Mouse (Mus musculus) embryo, embryonic 11 days (tissue): Measurements from ENCODE around the gene Abcc6.

ENCODE experiments used
- DNase-seq: peaks from one replicate; pipeline ENCODE4 v3.0.0-alpha.2; 2015

The Abcc6 gene

DNA sequence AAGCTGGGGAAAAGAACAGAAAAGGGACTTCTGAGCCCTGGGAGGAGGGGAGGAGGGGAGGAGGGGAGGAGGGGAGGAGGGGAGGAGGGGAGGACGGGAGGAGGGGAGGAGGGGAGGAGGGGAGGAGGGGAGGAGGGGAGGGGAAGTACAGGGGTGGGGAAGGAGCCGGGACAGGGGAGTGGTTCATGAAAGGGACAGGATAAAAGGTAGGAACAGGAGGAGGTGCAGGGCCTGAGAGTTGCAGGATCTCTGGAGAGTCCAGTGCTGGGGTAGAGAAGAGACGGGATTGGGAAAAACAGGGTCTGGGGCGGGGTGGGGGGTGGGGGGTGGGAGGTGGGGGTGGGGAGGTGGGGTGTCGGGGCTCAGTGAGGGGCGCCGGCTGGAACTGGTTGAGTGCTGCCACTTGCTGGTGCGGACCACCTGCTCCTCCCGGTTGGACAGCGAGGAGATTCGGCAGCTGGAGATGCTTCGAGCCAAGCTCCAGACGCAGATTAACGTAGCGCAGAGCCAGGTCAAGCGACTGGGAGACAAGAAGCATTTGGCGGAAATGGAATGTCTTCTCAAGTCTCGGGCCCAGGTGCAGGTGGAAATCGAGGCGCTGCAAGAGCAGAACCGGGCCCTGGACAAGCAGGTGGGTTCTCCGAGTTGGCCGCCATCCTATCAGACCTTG, 101.3 kb downstream of the Abcc6 start:
- DNase-seq, result no peak

DNA sequence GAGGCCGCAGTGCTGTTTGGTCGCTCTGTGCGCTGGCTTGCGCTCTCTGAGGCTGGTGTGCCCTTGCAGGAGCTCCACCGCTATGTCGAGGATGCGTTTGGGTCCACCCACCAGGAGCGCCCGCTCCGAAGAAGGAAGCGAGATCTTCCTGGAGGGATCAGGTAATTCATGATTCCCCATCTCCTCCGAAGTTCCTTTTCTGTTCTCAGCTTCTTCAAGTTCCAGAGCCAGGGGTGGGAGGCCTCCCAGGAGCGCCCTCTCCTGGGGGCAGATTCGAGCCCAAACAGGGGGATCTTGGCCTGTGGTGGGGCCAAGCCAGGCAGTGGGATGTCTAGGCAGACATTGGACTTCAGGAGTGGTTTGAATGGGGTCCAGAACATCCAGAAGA, 105.7 kb downstream of the Abcc6 start:
- DNase-seq, result peak; percentile 45

DNA sequence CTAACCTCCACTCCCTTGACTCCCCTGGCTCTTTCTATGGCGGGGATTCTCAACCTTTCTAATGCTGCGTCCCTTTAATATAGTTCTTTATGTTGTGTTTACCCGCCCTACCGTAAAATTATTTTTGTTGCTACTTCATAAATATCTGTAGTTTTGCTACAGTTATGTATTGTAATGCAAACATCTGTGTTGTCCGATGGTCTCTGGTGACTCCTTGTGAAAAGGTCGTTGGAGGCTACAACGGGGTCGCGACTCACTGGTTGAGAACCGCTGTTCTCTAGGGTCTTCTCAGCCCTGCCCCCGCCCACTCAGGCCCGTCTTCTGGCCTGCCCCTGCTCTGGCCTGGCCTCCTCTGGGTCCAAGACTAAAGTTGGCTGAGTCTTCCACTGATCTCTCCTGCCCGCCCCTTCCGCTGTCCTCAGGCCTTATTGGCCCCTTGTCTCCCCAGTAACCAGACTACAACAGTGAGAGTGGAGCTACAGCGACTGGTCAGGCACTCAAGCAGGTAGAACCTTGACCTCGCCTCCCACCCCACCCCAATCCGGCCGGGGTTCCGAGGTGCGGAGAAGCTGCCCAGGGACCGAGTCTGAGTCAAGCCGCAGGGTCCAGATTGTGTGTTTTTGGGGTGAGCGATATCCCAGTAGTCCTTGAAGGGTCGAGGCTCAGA, 106.2 kb downstream of the Abcc6 start, which contains the start of gene Ccdc114:
Gene Ccdc114 (plus strand): TSS at position 311 of the 667 bp plus-strand sequence.
- peak; percentile 68 for DNase-seq

- peak; percentile 97 for DNase-seq
Measured at GRCm38 (mm10) chr7:45922928-45923761, 107.0 kb downstream of the Abcc6 start.

DNA sequence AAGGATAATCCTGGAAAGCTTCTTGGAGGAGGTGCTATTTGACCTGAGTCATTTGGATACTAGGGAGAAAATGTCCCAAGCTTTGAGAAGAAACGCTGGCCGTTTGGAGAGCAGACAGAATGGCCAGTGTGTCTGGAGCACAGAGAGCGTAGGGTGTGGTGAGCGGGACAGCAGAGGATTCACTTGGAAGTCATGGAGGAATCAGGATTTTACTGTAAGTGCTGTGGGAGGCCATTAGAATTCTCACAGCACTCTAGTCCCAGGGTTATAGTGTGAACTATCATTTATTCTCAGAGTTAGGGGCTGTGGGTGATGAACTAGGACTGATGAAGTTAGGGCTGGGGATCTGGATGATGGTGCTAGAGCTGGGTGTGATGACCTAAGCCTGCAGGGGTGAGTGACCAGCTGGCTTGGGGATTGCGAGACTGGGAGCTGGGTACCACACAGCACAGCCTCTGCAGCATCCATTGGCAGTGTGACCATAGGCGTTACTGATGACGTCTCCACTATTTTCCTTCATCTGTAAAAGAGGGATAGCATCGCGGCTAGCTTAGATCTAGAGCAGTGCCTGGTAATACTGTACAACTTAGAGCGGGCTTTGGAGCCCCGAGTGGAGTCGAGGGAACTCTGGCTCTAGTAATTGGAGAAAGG, 108.0 kb downstream of the Abcc6 start:
- DNase-seq, result no peak

GRCm38 (mm10) chr7:45921242-45921621, 108.9 kb downstream of the Abcc6 start, which contains the start of gene Emp3:
TSS of gene Emp3 (minus strand) at chr7:45921404.
- DNase-seq, result no peak

DNA sequence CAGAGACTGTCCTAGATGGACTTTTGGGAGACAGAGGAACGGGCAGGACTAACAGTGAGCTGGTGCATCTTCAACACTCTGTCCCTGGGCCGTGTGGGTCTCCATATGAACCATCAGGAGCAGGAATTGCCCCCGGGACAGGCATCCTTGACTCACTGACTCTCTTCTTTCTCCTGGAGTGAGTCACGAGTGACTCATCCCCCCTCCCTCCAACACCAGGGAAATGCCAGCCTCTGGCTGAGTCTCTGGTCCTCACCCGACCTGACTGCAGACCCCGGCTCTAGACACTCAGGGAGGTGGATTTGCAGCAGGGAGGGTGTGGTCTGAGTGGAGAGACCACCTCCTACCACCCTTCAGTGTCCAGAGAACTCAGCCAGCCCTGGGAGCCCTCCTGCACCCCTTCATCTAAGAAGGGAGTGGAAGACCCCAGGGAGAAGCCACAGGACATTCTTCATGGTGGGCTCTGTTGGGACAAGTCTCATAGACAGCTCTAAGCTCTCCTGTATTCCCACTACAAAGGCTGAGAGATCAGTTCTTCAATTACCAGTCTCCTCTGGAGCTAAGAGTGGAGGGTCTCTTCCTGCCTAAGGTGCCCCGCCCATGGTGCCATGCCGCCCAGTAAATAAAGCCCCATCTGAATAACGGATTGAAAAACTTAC, 109.4 kb downstream of the Abcc6 start:
- no peak for DNase-seq

DNA sequence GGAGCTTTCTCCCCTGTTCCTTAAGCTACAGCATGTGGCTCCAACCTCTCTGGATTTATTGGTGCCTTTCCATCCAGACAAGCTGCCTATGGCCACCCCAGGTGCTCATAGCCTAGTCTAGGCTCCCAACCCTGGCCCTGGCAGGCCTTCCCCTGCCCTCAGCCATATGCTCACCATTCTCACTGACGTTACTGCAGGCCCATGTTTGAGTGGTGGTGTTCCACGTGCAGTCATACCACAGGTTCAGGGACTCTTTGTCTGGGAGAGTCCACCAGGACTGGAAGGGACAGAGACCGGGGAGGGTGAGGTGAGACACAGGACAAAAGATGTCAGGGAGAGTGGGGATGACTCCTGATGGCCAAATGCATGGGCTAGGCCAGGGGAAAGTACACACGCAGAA, 110.3 kb downstream of the Abcc6 start:
- DNase-seq, result no peak

DNA sequence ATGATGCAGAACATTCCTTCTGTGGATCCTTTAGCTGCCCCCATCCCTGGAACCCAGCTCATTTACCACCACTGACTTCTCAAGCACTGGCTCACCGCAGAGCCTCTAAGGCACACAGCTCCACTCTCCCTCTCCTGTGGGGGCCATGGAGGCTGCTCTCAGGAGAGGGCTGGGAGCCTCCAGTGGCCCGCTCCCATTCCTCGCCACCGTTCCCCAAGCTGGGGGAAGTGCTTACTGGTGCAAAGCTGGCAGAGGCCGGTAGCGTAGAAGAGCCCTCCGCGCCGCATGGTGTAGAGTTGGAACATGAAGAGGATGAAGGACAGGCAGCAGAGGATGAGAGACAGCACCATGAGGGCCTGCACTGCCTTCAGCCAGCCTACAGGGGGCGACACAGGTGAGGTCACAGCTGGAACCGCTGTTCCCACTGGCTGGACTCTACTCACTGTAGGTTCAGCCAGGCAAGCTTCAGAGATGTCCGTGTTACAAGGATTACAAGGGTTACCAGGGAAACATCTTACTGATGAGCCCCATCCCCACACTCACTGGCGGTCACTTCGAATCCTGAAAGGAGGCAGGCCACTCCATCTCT, 110.9 kb downstream of the Abcc6 start:
- no peak for DNase-seq

DNA sequence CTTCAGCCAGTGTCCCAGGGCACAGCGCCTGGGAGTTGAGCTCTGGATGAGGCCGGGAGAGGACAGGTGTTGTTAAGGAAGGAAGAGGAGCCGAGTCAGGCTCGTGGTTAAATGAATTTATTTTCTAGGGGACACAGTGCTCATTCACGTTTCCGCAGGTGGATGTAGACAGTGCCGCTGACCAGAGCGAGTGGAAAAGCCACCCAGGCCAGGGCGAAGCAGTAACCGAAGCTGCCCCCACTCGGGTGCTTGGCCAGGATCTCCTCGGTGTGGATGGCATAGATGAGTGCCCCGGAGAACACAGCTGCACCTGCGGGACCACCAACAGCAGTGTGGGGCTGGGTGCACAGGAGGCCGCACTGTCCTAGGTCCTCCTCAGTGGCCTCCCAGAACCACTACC, 112.2 kb downstream of the Abcc6 start:
- no peak for DNase-seq
